Mouse (Mus musculus): ENCODE measurements around the gene Pex14. TPM values are rescaled to one million over a fixed set of nuclear protein-coding genes. Genes with fewer than 3 reads are reported as not detected.

Gene Pex14
- polyA plus RNA-seq, 1 experiment = not detected

GRCm38 (mm10) chr4:148945476-148945881 lies 154.2 kb downstream of the Pex14 start:
- Histone ChIP-seq H3K4me3 (ENCODE audit: insufficient read depth, low read depth, low read length) (no peak overlapping the region), H3K4me1 (ENCODE audit: control insufficient read depth, insufficient read depth, low read length) (peaks cover 8% of the 10 kb centered on the region), H3K27ac (ENCODE audit: insufficient read depth, low read depth, low read length) (no peak overlapping the region)
- WGBS = 71% methylated on average over 4 of the region's 4 CpGs
- TF ChIP-seq POLR2A (IDR thresholded peaks at IDR 0.05; ENCODE audit: insufficient read depth, low read depth, low read length) (no peak), CTCF (IDR thresholded peaks at IDR 0.05; ENCODE audit: insufficient read depth, low read depth, low read length) (no peak)

GRCm38 (mm10) chr4:148943099-148943498 lies 156.6 kb downstream of the Pex14 start:
- TF ChIP-seq CTCF (IDR thresholded peaks at IDR 0.05; ENCODE audit: insufficient read depth, low read depth, low read length) = no peak
- no peak for TF ChIP-seq POLR2A (IDR thresholded peaks at IDR 0.05; ENCODE audit: insufficient read depth, low read depth, low read length)
- 92% methylated on average over 3 of the region's 5 CpGs for WGBS
- H3K27ac ChIP-seq (ENCODE audit: insufficient read depth, low read depth, low read length) = no peak overlapping the region
- peaks cover 7% of the 10 kb centered on the region for H3K4me1 ChIP-seq (ENCODE audit: control insufficient read depth, insufficient read depth, low read length)
- no peak overlapping the region for H3K4me3 ChIP-seq (ENCODE audit: insufficient read depth, low read depth, low read length)

DNA sequence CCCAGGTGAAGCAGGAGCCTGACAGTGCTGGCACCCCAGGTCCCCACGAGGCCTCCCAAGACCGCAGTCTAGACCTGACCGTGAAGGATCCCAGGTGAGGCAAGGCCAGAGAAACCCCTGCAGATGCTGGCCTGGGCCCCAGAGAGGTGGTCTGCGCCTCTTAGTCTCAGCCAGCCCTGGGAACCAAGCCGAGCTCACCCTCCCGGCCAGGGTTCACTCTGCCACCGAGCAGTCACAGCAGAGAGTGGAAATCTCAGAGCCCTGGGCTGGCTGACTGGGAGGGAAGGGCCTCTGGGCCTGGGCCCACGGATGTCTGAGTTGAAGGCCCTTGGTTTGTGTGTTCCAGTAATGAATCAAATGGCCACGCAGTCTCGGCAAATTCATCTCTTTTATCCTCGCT lies 158.4 kb downstream of the Pex14 start:
- TF ChIP-seq POLR2A (IDR thresholded peaks at IDR 0.05; ENCODE audit: insufficient read depth, low read depth, low read length) (no peak), CTCF (IDR thresholded peaks at IDR 0.05; ENCODE audit: insufficient read depth, low read depth, low read length) (no peak)
- no peak overlapping the region for H3K27ac ChIP-seq (ENCODE audit: insufficient read depth, low read depth, low read length)
- H3K4me3 ChIP-seq (ENCODE audit: insufficient read depth, low read depth, low read length) = no peak overlapping the region

GRCm38 (mm10) chr4:148940674-148941211 lies 158.9 kb downstream of the Pex14 start:
- H3K4me1 ChIP-seq (ENCODE audit: control insufficient read depth, insufficient read depth, low read length) = peaks cover 7% of the 10 kb centered on the region
- no peak overlapping the region for H3K27ac ChIP-seq (ENCODE audit: insufficient read depth, low read depth, low read length)
- WGBS = 24% methylated on average over 25 of the region's 25 CpGs
- TF ChIP-seq POLR2A (IDR thresholded peaks at IDR 0.05; ENCODE audit: insufficient read depth, low read depth, low read length) (no peak), CTCF (IDR thresholded peaks at IDR 0.05; ENCODE audit: insufficient read depth, low read depth, low read length) (no peak)
- no peak overlapping the region for H3K4me3 ChIP-seq (ENCODE audit: insufficient read depth, low read depth, low read length)

More for the DNA sequence above, 158.4 kb downstream of the Pex14 start:
- WGBS = 75% methylated on average over 11 of the region's 11 CpGs
- H3K4me1 ChIP-seq (ENCODE audit: control insufficient read depth, insufficient read depth, low read length) = peaks cover 7% of the 10 kb centered on the region

GRCm38 (mm10) chr4:148938546-148938945 lies 161.1 kb downstream of the Pex14 start:
- Histone ChIP-seq H3K4me1 (ENCODE audit: control insufficient read depth, insufficient read depth, low read length) (peaks cover 7% of the 10 kb centered on the region), H3K27ac (ENCODE audit: insufficient read depth, low read depth, low read length) (no peak overlapping the region), H3K4me3 (ENCODE audit: insufficient read depth, low read depth, low read length) (no peak overlapping the region)
- WGBS = 96% methylated on average over 26 of the region's 26 CpGs
- TF ChIP-seq CTCF (IDR thresholded peaks at IDR 0.05; ENCODE audit: insufficient read depth, low read depth, low read length) = no peak
- TF ChIP-seq POLR2A (IDR thresholded peaks at IDR 0.05; ENCODE audit: insufficient read depth, low read depth, low read length) = no peak

DNA sequence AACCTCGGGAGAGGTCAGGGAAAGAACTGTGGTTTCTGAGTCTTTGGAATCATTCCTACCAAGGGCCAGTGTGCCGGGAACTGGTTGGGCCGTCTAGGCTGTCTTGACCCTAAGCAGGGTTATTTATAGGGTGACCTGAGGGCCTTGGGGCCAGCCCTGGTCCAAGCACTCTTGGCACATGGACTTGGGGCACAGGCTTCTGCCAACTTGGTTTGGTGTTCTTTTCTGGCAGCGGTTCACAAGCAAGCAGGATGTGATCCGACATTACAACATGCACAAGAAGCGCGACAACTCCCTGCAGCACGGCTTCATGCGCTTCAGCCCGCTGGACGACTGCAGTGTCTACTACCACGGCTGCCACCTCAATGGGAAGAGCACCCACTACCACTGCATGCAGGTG lies 162.9 kb downstream of the Pex14 start:
- Histone ChIP-seq H3K4me3 (ENCODE audit: insufficient read depth, low read depth, low read length) (no peak overlapping the region), H3K27ac (ENCODE audit: insufficient read depth, low read depth, low read length) (no peak overlapping the region), H3K4me1 (ENCODE audit: control insufficient read depth, insufficient read depth, low read length) (peaks cover 7% of the 10 kb centered on the region)
- no peak for TF ChIP-seq CTCF (IDR thresholded peaks at IDR 0.05; ENCODE audit: insufficient read depth, low read depth, low read length)
- no peak for TF ChIP-seq POLR2A (IDR thresholded peaks at IDR 0.05; ENCODE audit: insufficient read depth, low read depth, low read length)
- 95% methylated on average over 12 of the region's 12 CpGs for WGBS

- TF ChIP-seq POLR2A (IDR thresholded peaks at IDR 0.05; ENCODE audit: insufficient read depth, low read depth, low read length) (no peak), CTCF (IDR thresholded peaks at IDR 0.05; ENCODE audit: insufficient read depth, low read depth, low read length) (no peak)
- WGBS = 95% methylated on average over 12 of the region's 12 CpGs
- Histone ChIP-seq H3K27ac (ENCODE audit: insufficient read depth, low read depth, low read length) (no peak overlapping the region), H3K4me1 (ENCODE audit: control insufficient read depth, insufficient read depth, low read length) (peaks cover 9% of the 10 kb centered on the region), H3K4me3 (ENCODE audit: insufficient read depth, low read depth, low read length) (no peak overlapping the region)
Observed at GRCm38 (mm10) chr4:148936111-148936510, 163.6 kb downstream of the Pex14 start.

DNA sequence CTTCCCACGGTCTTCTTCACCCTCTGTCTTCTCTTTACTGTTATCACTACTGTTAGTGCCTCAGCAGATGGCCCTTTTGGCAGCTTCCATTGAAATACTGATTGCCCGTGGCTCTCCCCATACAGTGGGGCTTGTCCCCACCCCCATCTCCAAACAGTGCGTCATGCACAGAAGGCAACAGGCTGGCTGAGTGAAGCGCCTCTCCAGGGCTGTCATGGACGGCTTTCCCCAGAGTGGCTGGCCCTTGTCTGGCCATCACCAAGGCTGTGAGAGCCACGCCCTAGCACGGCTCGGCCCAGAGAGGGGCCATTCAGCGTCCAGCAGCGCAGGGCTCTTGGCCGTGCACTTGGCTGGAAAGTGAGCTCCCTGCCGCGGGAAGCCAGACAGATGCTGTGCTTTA lies 164.5 kb downstream of the Pex14 start:
- no peak overlapping the region for H3K4me3 ChIP-seq (ENCODE audit: insufficient read depth, low read depth, low read length)
- peaks cover 11% of the 10 kb centered on the region for H3K4me1 ChIP-seq (ENCODE audit: control insufficient read depth, insufficient read depth, low read length)
- WGBS = 74% methylated on average over 13 of the region's 13 CpGs
- no peak for TF ChIP-seq POLR2A (IDR thresholded peaks at IDR 0.05; ENCODE audit: insufficient read depth, low read depth, low read length)
- no peak for TF ChIP-seq CTCF (IDR thresholded peaks at IDR 0.05; ENCODE audit: insufficient read depth, low read depth, low read length)
- H3K27ac ChIP-seq (ENCODE audit: insufficient read depth, low read depth, low read length) = no peak overlapping the region

- Histone ChIP-seq H3K27ac (ENCODE audit: insufficient read depth, low read depth, low read length) (no peak overlapping the region), H3K4me3 (ENCODE audit: insufficient read depth, low read depth, low read length) (no peak overlapping the region), H3K4me1 (ENCODE audit: control insufficient read depth, insufficient read depth, low read length) (peaks cover 15% of the 10 kb centered on the region)
- TF ChIP-seq POLR2A (IDR thresholded peaks at IDR 0.05; ENCODE audit: insufficient read depth, low read depth, low read length) (no peak), CTCF (IDR thresholded peaks at IDR 0.05; ENCODE audit: insufficient read depth, low read depth, low read length) (no peak)
- 96% methylated on average over 13 of the region's 13 CpGs for WGBS
Observed at GRCm38 (mm10) chr4:148933109-148933508, 166.6 kb downstream of the Pex14 start.
